Mouse (Mus musculus) G1E (cell line): ENCODE measurements around the gene Atf5.

Experiments
- CTCF ChIP-seq: IDR thresholded peaks from 2 replicates; pipeline ENCODE4 v1.5.1; 2012; ENCODE audit warnings: low read depth, low read length, inconsistent platforms, mixed read lengths
- GATA1 ChIP-seq: IDR thresholded peaks from 2 replicates; pipeline ENCODE4 v1.6.1; 2012; ENCODE audit warnings: borderline replicate concordance, low read length, inconsistent platforms, mixed read lengths
- POLR2AphosphoS5 ChIP-seq: IDR thresholded peaks from 2 replicates; pipeline ENCODE4 v1.6.1; 2012; ENCODE audit warnings: low read depth, low read length, inconsistent platforms; ENCODE audit not compliant: insufficient replicate concordance
- TAL1 ChIP-seq: conservative IDR thresholded peaks from 2 replicates; pipeline ENCODE4 v1.6.1; 2012; ENCODE audit warnings: low read depth, low read length, inconsistent platforms, mixed read lengths

GRCm38 (mm10) chr7:44855036-44855435 lies 38.6 kb upstream of the Atf5 start:
- no peak for TF ChIP-seq TAL1
- no peak for TF ChIP-seq GATA1
- no peak for TF ChIP-seq CTCF
- no peak for TF ChIP-seq POLR2AphosphoS5
